Mouse (Mus musculus) megakaryocyte, embryonic 14.5 days (primary cell): ENCODE results near the gene Unc5b.

Source experiments
- FLI1 ChIP-seq: IDR thresholded peaks from 2 replicates; pipeline ENCODE4 v1.6.1; 2012; ENCODE audit warnings: low read length, inconsistent platforms, mixed read lengths
- GATA1 ChIP-seq: IDR thresholded peaks from 3 replicates; pipeline ENCODE4 v1.6.1; 2012; ENCODE audit warnings: mixed read lengths, low read length, inconsistent platforms, borderline replicate concordance

GRCm38 (mm10) chr10:60822641-60823425 is 8.5 kb downstream of the Unc5b start:
- TF ChIP-seq FLI1 (no peak), GATA1 (no peak)
